Mouse (Mus musculus) stomach, postnatal 0 days (tissue): ENCODE data around the gene Tgfbr3. TPM values are rescaled to one million over a fixed set of nuclear protein-coding genes. Genes with fewer than 3 reads are reported as not detected.

ENCODE experiments used
- ATAC-seq: fragments of 200-750 bp; cut with Nextera tagmentation; 2 replicates; pipeline ENCODE4 v1.8.0; 2017; ENCODE audit not compliant: low FRiP score, low TSS enrichment
- DNase-seq: peaks from one replicate; pipeline ENCODE4 v3.0.0-alpha.2; 2016; ENCODE audit warnings: low spot score
- H3K27ac ChIP-seq: fragments of 300-500 bp; sonication (generic); replicated peaks from 2 replicates; pipeline ENCODE4 v1.5.1; 2014; ENCODE audit warnings: mild to moderate bottlenecking, control low read depth
- H3K27me3 ChIP-seq: fragments of 300-500 bp; sonication (generic); 2 replicates; pipeline ENCODE4 v1.6.1; 2014; ENCODE audit warnings: low read length; ENCODE audit not compliant: control insufficient read depth, insufficient read depth
- H3K36me3 ChIP-seq: fragments of 300-500 bp; sonication (generic); 2 replicates; pipeline ENCODE4 v1.6.1; 2014; ENCODE audit warnings: low read length, mixed read lengths; ENCODE audit not compliant: control insufficient read depth, insufficient read depth
- H3K4me1 ChIP-seq: fragments of 300-500 bp; sonication (generic); replicated peaks from 2 replicates; pipeline ENCODE4 v1.6.1; 2014; ENCODE audit warnings: antibody characterized with exemption; ENCODE audit not compliant: control insufficient read depth, insufficient read depth
- H3K4me2 ChIP-seq: fragments of 300-500 bp; sonication (generic); replicated peaks from 2 replicates; pipeline ENCODE4 v1.6.1; 2014; ENCODE audit warnings: low read depth, mild to moderate bottlenecking, control low read depth, moderate library complexity
- H3K4me3 ChIP-seq: fragments of 300-500 bp; sonication (generic); 2 replicates; pipeline ENCODE4 v1.5.1; 2014; ENCODE audit warnings: low read depth, low read length, control low read depth
- H3K9ac ChIP-seq: fragments of 300-500 bp; sonication (generic); 2 replicates; pipeline ENCODE4 v1.6.1; 2014; ENCODE audit warnings: mild to moderate bottlenecking, low read length, control low read depth, mixed read lengths
- H3K9me3 ChIP-seq: fragments of 300-500 bp; sonication (generic); 2 replicates; pipeline ENCODE4 v1.6.1; 2016; ENCODE audit warnings: low read length; ENCODE audit not compliant: control insufficient read depth
- CTCF ChIP-seq: IDR thresholded peaks from 2 replicates; pipeline ENCODE4 v1.5.1; 2016; ENCODE audit warnings: antibody characterized with exemption, low read depth, mild to moderate bottlenecking, moderate library complexity
- EP300 ChIP-seq: optimal IDR thresholded peaks from 2 replicates; pipeline ENCODE3; 2016; ENCODE audit warnings: antibody characterized with exemption
- WGBS: fragments of 180-500 bp; shearing (Covaris S2); extraction: QIAGEN DNeasy Blood & Tissue Kit; methylation state at CpG from one replicate; pipeline ENCODE4 v1.1.7; 2014; 5-methylcytosine and 5-hydroxymethylcytosine counted together
- polyA plus RNA-seq: library from polyadenylated mRNA; unstranded; fragments of >200 nt; fragmentation: Nextera tagmentation; extraction: Ambion mirVana; gene quantifications from 2 replicates; pipeline ENCODE4 v1.2.1, GENCODE M21; 2015

Tgfbr3 gene
- polyA plus RNA-seq, 1 experiment from 2014 or later, result 10.6 TPM

DNA sequence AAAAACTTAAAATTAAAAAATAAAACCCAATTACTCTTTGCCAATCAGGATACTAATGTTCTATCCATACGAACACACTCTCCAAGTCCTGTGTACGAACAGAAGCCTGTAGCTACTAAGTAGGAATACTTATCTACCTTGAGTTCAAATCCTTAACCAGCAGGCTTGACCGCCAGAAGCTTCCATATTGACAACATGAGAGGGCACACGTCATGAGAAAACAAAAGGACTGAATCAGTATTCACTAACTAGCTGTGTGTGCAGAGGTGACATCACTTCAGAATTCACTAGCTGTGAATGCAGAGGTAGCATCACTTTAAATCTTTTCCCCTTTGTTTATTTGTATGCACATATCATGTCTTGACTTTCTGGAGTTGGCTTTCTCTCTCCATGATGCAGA, 4.6 kb upstream of the Tgfbr3 start:
- Histone ChIP-seq H3K9ac (no peak overlapping the region), H3K4me1 (peaks cover 6% of the 10 kb centered on the region), H3K4me2 (no peak overlapping the region), H3K9me3 (no peaks in the 10 kb centered on the region), H3K4me3 (no peak overlapping the region), H3K27ac (no peak overlapping the region), H3K27me3 (no peaks in the 10 kb centered on the region), H3K36me3 (no peaks in the 10 kb centered on the region)
- 88% methylated on average over 4 of the region's 4 CpGs for WGBS
- DNase-seq (no peak), ATAC-seq (no peak)
- TF ChIP-seq EP300 (no peak), CTCF (no peak)

DNA sequence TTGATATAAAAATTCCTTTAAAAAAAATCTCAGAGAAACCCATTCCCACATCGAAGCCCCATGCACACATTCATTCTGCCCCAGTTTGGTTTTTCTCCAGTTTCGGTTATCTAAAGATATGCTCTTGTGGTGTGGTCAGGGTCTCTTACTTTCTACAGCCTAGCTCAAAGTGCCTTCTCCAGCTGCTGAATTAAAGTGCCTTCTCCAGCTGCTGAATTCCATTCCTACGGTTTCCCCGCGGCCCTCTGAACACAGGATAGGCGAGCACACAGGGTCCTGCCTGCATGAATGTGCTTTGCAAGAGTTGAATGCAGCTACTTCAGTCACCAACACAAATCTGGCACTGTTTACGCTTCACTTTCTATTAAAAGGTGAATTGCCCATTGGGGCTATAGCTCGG, 557 bp upstream of the Tgfbr3 start:
- no peak for TF ChIP-seq EP300
- Histone ChIP-seq H3K4me2 (peak overlapping the region; percentile 81), H3K36me3 (no peaks in the 10 kb centered on the region), H3K27me3 (no peaks in the 10 kb centered on the region), H3K4me1 (no peaks in the 10 kb centered on the region), H3K27ac (no peak overlapping the region), H3K4me3 (no peak overlapping the region), H3K9ac (no peak overlapping the region), H3K9me3 (no peaks in the 10 kb centered on the region)
- ATAC-seq, result no peak
- DNase-seq, result peak; percentile 12
- WGBS, result 46% methylated on average over 8 of the region's 8 CpGs

DNA sequence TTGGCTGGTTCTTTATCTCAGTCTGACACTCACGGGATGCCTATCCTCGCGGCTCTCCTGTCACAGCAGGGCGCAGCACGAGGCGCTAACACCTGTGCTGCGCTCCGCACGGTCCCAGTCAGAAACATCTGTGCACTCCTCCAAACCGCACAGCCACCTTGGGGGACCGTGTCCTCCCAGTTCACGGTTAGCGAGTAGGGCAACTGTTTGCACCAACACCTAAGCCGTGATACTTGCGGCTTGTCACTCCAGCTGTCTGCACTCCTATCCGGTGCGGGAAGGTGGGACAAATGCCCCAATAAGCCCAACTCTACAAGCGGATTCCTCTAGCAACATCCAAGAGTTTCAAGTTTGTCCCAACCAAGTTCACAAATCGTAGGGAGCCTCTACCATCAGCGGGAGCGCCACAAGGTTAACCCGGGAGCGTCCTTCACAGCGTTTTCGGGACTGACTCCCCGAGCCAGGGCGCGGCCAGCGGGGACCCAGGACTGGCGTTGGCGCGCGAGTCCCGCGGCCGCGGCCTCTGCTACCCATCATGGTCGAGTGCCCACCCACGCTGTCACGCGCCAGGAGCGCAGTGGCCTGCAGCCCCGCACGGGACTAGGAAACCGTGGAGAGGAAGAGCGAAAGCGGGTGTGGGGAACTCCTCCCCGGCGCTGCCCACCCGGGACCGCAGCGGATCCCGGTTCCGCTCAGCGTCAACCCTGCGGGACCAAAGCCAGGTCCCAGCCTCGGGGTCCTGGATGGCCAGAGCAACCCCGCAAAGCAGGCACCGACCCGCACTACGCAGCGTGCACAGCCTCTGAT, 799 bp downstream of the Tgfbr3 start:
- Histone ChIP-seq H3K9me3 (no peaks in the 10 kb centered on the region), H3K9ac (peak overlapping the region; percentile 89), H3K36me3 (no peaks in the 10 kb centered on the region), H3K27ac (peak overlapping the region; percentile 95), H3K4me1 (no peaks in the 10 kb centered on the region; the same call in 1 of the 2 replicates), H3K4me2 (peak overlapping the region; percentile 81), H3K27me3 (no peaks in the 10 kb centered on the region), H3K4me3 (peak overlapping the region; percentile 94)
- under 1% methylated on average over 58 of the region's 62 CpGs for WGBS
- TF ChIP-seq CTCF (no peak), EP300 (no peak)
- no peak; the same call in 1 of the 2 replicates for ATAC-seq
- peak; percentile 33 for DNase-seq

DNA sequence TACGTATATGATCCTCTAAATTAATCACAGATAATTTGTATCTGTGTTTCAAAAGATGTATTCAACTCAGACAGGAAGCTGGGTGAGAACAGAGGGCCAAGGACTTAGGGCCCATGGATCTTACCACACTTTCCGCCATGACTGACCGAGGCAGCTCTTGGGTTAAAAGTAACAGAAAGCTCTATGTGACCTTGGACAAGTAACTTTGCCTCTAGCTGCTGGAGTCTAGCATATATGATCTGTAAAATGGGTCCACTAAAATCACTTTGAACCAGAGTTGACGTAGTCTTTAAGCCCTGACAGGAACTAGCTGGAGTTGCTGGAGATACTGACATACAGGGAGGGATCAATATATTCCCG, 1.5 kb downstream of the Tgfbr3 start:
- peak; percentile 10 for DNase-seq
- H3K4me2 ChIP-seq, result peak overlapping the region; percentile 81
- H3K9ac ChIP-seq, result peak overlapping the region; percentile 89
- no peaks in the 10 kb centered on the region; the same call in 1 of the 2 replicates for H3K4me1 ChIP-seq
- no peak overlapping the region; the same call in 1 of the 2 replicates for H3K27ac ChIP-seq
- H3K36me3 ChIP-seq, result no peaks in the 10 kb centered on the region
- H3K9me3 ChIP-seq, result no peaks in the 10 kb centered on the region
- TF ChIP-seq EP300 (no peak), CTCF (no peak)
- H3K27me3 ChIP-seq, result no peaks in the 10 kb centered on the region
- WGBS, result 32% methylated on average over 5 of the region's 5 CpGs
- ATAC-seq, result no peak
- H3K4me3 ChIP-seq, result peak overlapping the region; percentile 94

DNA sequence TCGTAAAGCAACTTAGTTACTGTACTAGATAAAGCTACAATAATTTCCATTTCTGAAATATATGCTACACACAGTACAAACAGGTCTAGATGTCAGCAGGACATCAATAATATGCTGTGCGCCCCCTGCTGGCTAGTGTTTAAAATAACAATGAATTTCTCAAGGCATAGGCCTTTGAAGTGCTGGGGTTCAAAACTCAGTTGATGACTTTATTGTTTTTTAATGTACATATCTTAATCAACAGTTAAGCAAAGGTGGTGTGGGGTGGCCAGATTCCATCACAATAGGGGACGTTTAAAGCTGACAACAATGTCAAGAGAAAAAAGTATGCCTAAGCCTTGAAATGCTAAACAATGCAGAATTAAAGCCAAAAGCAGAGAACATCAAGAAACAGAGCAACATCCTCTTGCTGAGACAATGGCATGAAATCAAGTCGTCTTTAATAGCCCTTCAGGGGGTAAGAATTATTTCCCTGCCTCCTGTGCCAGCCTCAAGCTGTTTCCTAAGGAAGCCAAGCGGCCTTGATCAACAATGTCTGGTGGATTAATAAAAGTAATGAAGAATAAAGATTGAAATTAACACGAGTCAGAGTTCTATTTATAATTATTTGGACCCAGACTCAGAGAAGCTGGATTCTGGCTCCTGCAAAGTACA, 2.0 kb downstream of the Tgfbr3 start:
- ATAC-seq (no peak), DNase-seq (peak; percentile 75)
- Histone ChIP-seq H3K4me2 (peak overlapping the region; percentile 81), H3K4me3 (peak overlapping the region; percentile 94), H3K27me3 (no peaks in the 10 kb centered on the region), H3K9me3 (no peaks in the 10 kb centered on the region), H3K36me3 (no peaks in the 10 kb centered on the region), H3K27ac (0 out of 2 replicates have a peak overlapping the region, but pooled peaks have one; percentile 8), H3K9ac (no peak overlapping the region), H3K4me1 (no peaks in the 10 kb centered on the region; the same call in 1 of the 2 replicates)
- WGBS, result 20% methylated on average over 6 of the region's 6 CpGs
- TF ChIP-seq EP300 (no peak), CTCF (peak; percentile 87)

DNA sequence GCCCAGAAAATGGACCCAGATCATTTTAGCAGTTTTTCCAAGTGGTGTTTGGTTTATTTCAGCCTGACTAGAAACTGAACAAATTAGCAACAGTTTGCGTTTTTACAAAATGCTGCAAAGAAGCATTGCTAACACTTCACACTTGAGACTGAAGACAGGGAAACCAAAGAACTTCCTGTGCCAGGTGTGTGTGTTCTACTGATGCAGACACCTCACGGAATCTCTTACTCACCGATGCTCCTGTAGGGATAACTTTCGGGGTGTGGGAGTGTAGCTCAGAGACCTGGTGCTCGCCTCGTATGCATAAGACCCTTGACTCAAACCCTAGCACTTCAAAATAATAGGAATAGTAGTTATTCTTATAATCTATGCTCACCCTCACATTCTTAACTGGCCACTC, 3.9 kb downstream of the Tgfbr3 start:
- Histone ChIP-seq H3K27me3 (no peaks in the 10 kb centered on the region), H3K4me1 (no peaks in the 10 kb centered on the region; the same call in 1 of the 2 replicates), H3K4me3 (no peak overlapping the region), H3K4me2 (no peak overlapping the region), H3K36me3 (no peaks in the 10 kb centered on the region), H3K9ac (no peak overlapping the region), H3K27ac (no peak overlapping the region), H3K9me3 (no peaks in the 10 kb centered on the region)
- 63% methylated on average over 6 of the region's 6 CpGs for WGBS
- DNase-seq (no peak), ATAC-seq (no peak)
- TF ChIP-seq EP300 (no peak), CTCF (no peak)
